Mouse (Mus musculus) neural tube, embryonic 13.5 days (tissue): Measurements from ENCODE around the gene Ptgfrn. TPM values are rescaled to one million over a fixed set of nuclear protein-coding genes. Genes with fewer than 3 reads are reported as not detected.

Source experiments
- polyA plus RNA-seq: library from polyadenylated mRNA; unstranded; fragments of >200 nt; fragmentation: Nextera tagmentation; extraction: Ambion mirVana; gene quantifications from 2 replicates; pipeline ENCODE4 v1.2.1, GENCODE M21; 2015

Gene Ptgfrn
- polyA plus RNA-seq, 1 experiment from 2014 or later: 3.5 TPM

Other genes with a start within 250 kb of the Ptgfrn start
- 6.2 and 8.0 TPM in 2 replicates for gene Trim45, start 188.1 kb downstream of the Ptgfrn start, polyA plus RNA-seq
- 7.0 and 7.1 TPM in 2 replicates for gene Ttf2, start 140.6 kb downstream of the Ptgfrn start, polyA plus RNA-seq
- 0.11 TPM in 1 of 2 replicates, not detected in the other for gene Cd101, start 80.7 kb downstream of the Ptgfrn start, polyA plus RNA-seq
- 0.28 TPM in 1 of 2 replicates, not detected in the other for gene Cd2, start 177.7 kb upstream of the Ptgfrn start, polyA plus RNA-seq